Mouse (Mus musculus) layer of hippocampus, postnatal 14 days (tissue): ENCODE measurements at regions not wholly inside any gene's neighbourhood (a gene's known extent, or its start where the extent isn't known, plus 50 kb on each side); places are given as distances from the start of the nearest gene placed in this dataset.

Experiments
- DNase-seq, 2 experiments: peaks; one replicate each; pipeline ENCODE4 v3.0.0; 2021 to 2022; ENCODE audit warnings: low spot score in 2 of 2, mixed read lengths in 1 of 2

DNA sequence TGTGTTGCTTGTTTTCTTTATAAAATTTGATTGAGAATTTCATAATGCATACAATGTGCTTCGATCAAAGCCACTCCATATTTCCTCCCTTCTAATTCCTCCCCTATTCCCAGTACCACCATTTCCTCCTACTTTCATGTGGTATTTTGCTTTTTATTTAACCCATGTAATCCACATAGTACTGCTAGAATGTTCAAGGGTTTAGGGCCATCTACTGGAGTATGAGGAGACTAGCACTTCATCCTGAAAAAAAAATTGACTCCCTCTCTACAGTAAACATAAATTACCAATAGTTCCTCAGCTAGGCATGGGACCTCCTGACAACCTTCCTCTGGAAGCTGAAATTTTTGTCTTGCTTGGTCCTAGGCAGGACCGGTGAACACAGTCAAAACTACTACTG, 163.0 kb downstream of the Gpr165 start:
- peak in 1 of 2 experiments; percentile 12 for DNase-seq

- DNase-seq = peak in 1 of 2 experiments; percentile 32
These were observed 165.5 kb downstream of the Gpr165 start for GRCm38 (mm10) chrX:96878721-96879120.

GRCm38 (mm10) chrX:96879154-96879553, 165.9 kb downstream of the Gpr165 start:
- DNase-seq = no peak

GRCm38 (mm10) chrX:96900636-96901035, 171.8 kb upstream of the Pgr15l start:
- peak in 1 of 2 experiments; percentile 45 for DNase-seq
